Comparison of ENCODE assay signal across 25 mouse cellular contexts in genomic region chr5:140624238-140624637, GRCm38 (mm10). TPM values are rescaled to one million over a fixed set of nuclear protein-coding genes. Genes with fewer than 3 reads are reported as not detected.
A peak's percentile ranks its signal among the peaks of the same experiment; 100 is the strongest.
DNase-seq lines count a peak whose midpoint lies in the region; ATAC-seq and TF ChIP-seq lines count a peak whose summit lies in the region.
"Had no signal": no experiment of that assay in that cellular context is flagged by ENCODE, and none has a peak within 500 bp of the region (broad histone marks: within the 10 kb centered on the region; RNA-seq: fewer than 3 reads in every experiment).

No protein-coding gene starts in this region.

- ATAC-seq in liver, postnatal 0 days: peak; percentile 14; the same call in 1 of the 2 replicates
- peak; percentile 70 for ATAC-seq in intestine, embryonic 15.5 days
- peak; percentile 66 for ATAC-seq in intestine, embryonic 16.5 days
- ATAC-seq: forebrain, embryonic 13.5 days; forebrain, embryonic 16.5 days had no signal

- H3K9ac ChIP-seq in liver, postnatal 0 days (replicated peaks): no peak overlapping the region
- H3K9ac ChIP-seq in intestine, embryonic 15.5 days: no peak overlapping the region
- no peak overlapping the region for H3K9ac ChIP-seq in intestine, embryonic 16.5 days (ENCODE audit: low read depth, low read length)
- H3K9ac ChIP-seq: embryonic facial prominence, embryonic 13.5 days; embryonic facial prominence, embryonic 15.5 days; forebrain, embryonic 13.5 days had no signal

- no peaks in the 10 kb centered on the region for H3K9me3 ChIP-seq in liver, postnatal 0 days (ENCODE audit: low read length)
- H3K9me3 ChIP-seq in intestine, embryonic 15.5 days: no peaks in the 10 kb centered on the region
- no peaks in the 10 kb centered on the region for H3K9me3 ChIP-seq in intestine, embryonic 16.5 days (ENCODE audit: control insufficient read depth, low read length)
- H3K9me3 ChIP-seq: embryonic facial prominence, embryonic 13.5 days; embryonic facial prominence, embryonic 15.5 days; forebrain, embryonic 13.5 days had no signal

- H3K27me3 ChIP-seq in liver, postnatal 0 days (ENCODE audit: insufficient read depth, low read length): no peaks in the 10 kb centered on the region
- no peaks in the 10 kb centered on the region for H3K27me3 ChIP-seq in intestine, embryonic 15.5 days (replicated peaks)
- H3K27me3 ChIP-seq in intestine, embryonic 16.5 days (replicated peaks; ENCODE audit: control insufficient read depth, insufficient read depth, low read length): no peaks in the 10 kb centered on the region
- H3K27me3 ChIP-seq: embryonic facial prominence, embryonic 13.5 days; embryonic facial prominence, embryonic 15.5 days; forebrain, embryonic 13.5 days had no signal

- TF ChIP-seq CTCF in liver, postnatal 0 days (IDR thresholded peaks at IDR 0.05; ENCODE audit: low read depth): no peak

- no peak for TF ChIP-seq EP300 in liver, postnatal 0 days (IDR thresholded peaks at IDR 0.05; ENCODE audit: low read depth)

- peak; percentile 30 for DNase-seq in kidney, postnatal 10 days
- DNase-seq in kidney, adult 9 months: no peak
- no peak for DNase-seq in liver, postnatal 0 days
- DNase-seq in liver: no peak
- DNase-seq in testis, postnatal 10 days (ENCODE audit: low spot score): no peak
- DNase-seq in thymus, postnatal 14 days: no peak
- DNase-seq: adrenal gland, adult 2 months; adrenal gland, postnatal 10 days; adrenal gland, postnatal 25 days; cerebellum, adult 11 months; cerebellum, adult 18-20 months; cerebellum, adult 8-10 months; cerebellum, adult 9-11 months; cerebellum, postnatal 14 days; cerebellum, postnatal 36 days; embryo, embryonic 11 days had no signal

- peaks cover 37% of the 10 kb centered on the region for H3K36me3 ChIP-seq in liver, postnatal 0 days (replicated peaks; ENCODE audit: insufficient read depth, low read length)
- H3K36me3 ChIP-seq in intestine, embryonic 15.5 days: peaks cover 59% of the 10 kb centered on the region
- peaks cover 47% of the 10 kb centered on the region for H3K36me3 ChIP-seq in intestine, embryonic 16.5 days (ENCODE audit: control insufficient read depth, insufficient read depth, low read length)

- no peaks in the 10 kb centered on the region for H3K4me1 ChIP-seq in liver, postnatal 0 days (ENCODE audit: insufficient read depth)
- peaks cover 9% of the 10 kb centered on the region for H3K4me1 ChIP-seq in intestine, embryonic 15.5 days (replicated peaks)
- H3K4me1 ChIP-seq in intestine, embryonic 16.5 days (ENCODE audit: control insufficient read depth, insufficient read depth, low read length): peaks cover 16% of the 10 kb centered on the region

- H3K4me3 ChIP-seq in liver, postnatal 0 days (ENCODE audit: low read depth, low read length): no peak overlapping the region
- H3K4me3 ChIP-seq in intestine, embryonic 15.5 days (replicated peaks): no peak overlapping the region
- H3K4me3 ChIP-seq in intestine, embryonic 16.5 days (ENCODE audit: low read length): no peak overlapping the region
- H3K4me3 ChIP-seq: embryonic facial prominence, embryonic 13.5 days; embryonic facial prominence, embryonic 15.5 days; erythroblast, embryonic 14.5 days; forebrain, embryonic 10.5 days; forebrain, embryonic 13.5 days had no signal

- WGBS in liver, postnatal 0 days (ENCODE audit: insufficient replicate concordance): 84% methylated on average over 5 of the region's 5 CpGs
- WGBS in intestine, embryonic 15.5 days: 78% methylated on average over 5 of the region's 5 CpGs
- WGBS in intestine, embryonic 16.5 days: 81% methylated on average over 5 of the region's 5 CpGs

- H3K4me2 ChIP-seq in liver, postnatal 0 days (ENCODE audit: low read depth, low read length): no peak overlapping the region
- H3K4me2 ChIP-seq in intestine, embryonic 15.5 days (replicated peaks): no peak overlapping the region
- no peak overlapping the region for H3K4me2 ChIP-seq in intestine, embryonic 16.5 days (ENCODE audit: low read depth, low read length)
- H3K4me2 ChIP-seq: embryonic facial prominence, embryonic 13.5 days; embryonic facial prominence, embryonic 15.5 days; forebrain, embryonic 13.5 days had no signal

- no peak overlapping the region for H3K27ac ChIP-seq in liver, postnatal 0 days (ENCODE audit: low read depth)
- H3K27ac ChIP-seq in intestine, embryonic 15.5 days: no peak overlapping the region
- H3K27ac ChIP-seq in intestine, embryonic 16.5 days (ENCODE audit: low read length): peak overlapping the region; percentile 46; the same call in 1 of the 2 replicates
- H3K27ac ChIP-seq: embryonic facial prominence, embryonic 13.5 days; embryonic facial prominence, embryonic 15.5 days; forebrain, embryonic 10.5 days; forebrain, embryonic 13.5 days had no signal

RNA-seq across cellular contexts. Expression of gene Lfng, which starts 17.1 kb away (rescaled TPM):
- polyA plus RNA-seq in liver, postnatal 0 days (2015; fragmentation: Nextera tagmentation; extraction: Ambion mirVana): 5.0 and 5.9 TPM in 2 replicates
- polyA plus RNA-seq in intestine, embryonic 15.5 days (2015; fragmentation: Nextera tagmentation; extraction: Ambion mirVana): 14.8 and 16.0 TPM in 2 replicates
- 11.9 and 13.4 TPM in 2 replicates for polyA plus RNA-seq in intestine, embryonic 16.5 days (2015; fragmentation: Nextera tagmentation; extraction: Ambion mirVana)

RNA-seq across cellular contexts. Expression of gene Ttyh3, which starts 24.6 kb away (rescaled TPM):
- polyA plus RNA-seq in liver, postnatal 0 days (2015; fragmentation: Nextera tagmentation; extraction: Ambion mirVana): 5.2 and 6.5 TPM in 2 replicates
- polyA plus RNA-seq in intestine, embryonic 15.5 days (2015; fragmentation: Nextera tagmentation; extraction: Ambion mirVana): 34.5 and 34.7 TPM in 2 replicates
- 17.0 and 24.3 TPM in 2 replicates for polyA plus RNA-seq in intestine, embryonic 16.5 days (2015; fragmentation: Nextera tagmentation; extraction: Ambion mirVana)

RNA-seq across cellular contexts. Expression of gene Grifin, which starts 59.4 kb away (rescaled TPM):
- polyA plus RNA-seq in liver, postnatal 0 days (2015; fragmentation: Nextera tagmentation; extraction: Ambion mirVana): not detected in 2 replicates
- 0.49 and 0.58 TPM in 2 replicates for polyA plus RNA-seq in intestine, embryonic 15.5 days (2015; fragmentation: Nextera tagmentation; extraction: Ambion mirVana)
- 0.70 and 0.80 TPM in 2 replicates for polyA plus RNA-seq in intestine, embryonic 16.5 days (2015; fragmentation: Nextera tagmentation; extraction: Ambion mirVana)
- polyA plus RNA-seq: adrenal gland, adult 2 months; C2C12; embryonic facial prominence, embryonic 13.5 days; embryonic facial prominence, embryonic 15.5 days; forebrain, embryonic 10.5 days; forebrain, embryonic 16.5 days had no signal

Comparison
In these comparisons a context has a peak if more than half of its experiments do, and no peak if none do; other contexts are left out.
1. ATAC-seq: peak in every context shown above with its lines; median percentile 70 in intestine, embryonic 15.5 days; 66 in intestine, embryonic 16.5 days; 14 in liver, postnatal 0 days.